Mouse (Mus musculus) lung, postnatal 4 days (tissue): ENCODE measurements around the gene Dmp1.

Experiments
- DNase-seq, 2 experiments: peaks; one replicate each; pipeline ENCODE4 v3.0.0; 2021

Gene Dmp1

DNA sequence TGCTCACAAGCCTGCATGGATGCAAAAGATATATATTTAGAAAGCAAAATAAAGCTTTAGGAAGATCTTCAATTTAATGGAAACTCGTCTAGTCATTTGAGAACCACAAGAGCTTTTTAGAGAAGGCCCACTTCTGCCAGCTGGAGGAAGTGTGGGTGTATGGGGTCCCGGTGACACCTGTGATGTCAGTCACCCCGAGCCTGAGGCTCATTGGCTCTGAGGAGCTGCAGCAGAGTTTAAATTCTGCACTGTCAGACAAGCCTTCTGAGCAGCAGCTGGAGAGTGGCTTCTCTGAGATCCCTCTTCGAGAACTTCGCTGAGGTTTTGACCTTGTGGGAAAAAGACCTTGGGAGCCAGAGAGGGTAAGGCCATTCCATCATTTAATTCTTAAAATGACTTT is at the start of gene Dmp1:
Dmp1 (plus strand) TSS at position 263 of the 400 bp plus-strand sequence.
- no peak for DNase-seq

DNA sequence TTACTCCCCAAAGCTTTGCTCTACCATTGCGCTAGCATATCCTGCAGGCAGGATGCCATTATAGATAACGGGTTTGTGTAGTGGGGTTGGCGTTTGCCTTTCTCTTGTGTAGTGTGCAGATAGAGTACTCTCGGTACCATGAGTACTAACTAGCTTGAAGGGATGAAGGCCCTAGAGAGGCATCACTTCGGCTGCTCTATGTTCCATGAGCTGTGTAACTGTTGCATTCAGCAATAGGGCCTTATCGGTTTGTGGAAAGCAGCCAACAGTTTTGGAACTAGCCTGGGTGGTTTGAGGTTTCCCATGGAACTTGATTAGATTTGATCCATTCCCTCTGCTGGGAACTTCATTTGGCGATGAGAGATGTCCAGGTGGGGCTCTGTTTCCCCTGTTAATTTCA is 44.7 kb upstream of the Dmp1 start:
- DNase-seq: no peak

- no peak for DNase-seq
Measured at GRCm38 (mm10) chr5:104158332-104159052, 43.9 kb upstream of the Dmp1 start.

DNA sequence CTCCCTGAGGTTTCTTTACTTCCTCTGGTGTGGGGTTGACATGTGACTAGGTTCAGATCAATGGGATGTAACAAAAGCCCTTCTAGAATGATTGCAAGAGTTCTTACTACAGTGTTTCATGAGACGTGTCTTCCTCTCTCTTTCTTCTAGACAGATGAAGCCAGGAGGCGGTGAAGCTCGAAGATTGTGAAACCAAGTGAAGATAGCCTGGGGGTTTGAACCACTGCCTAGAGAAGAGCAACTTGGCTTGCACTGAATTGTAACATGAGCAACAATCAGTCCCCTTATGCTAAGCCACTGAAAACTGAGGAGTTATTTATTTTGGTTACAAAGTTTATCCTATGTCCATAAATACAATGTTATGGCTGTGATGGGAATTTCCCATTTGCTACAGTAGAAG is 41.8 kb upstream of the Dmp1 start:
- DNase-seq: no peak

GRCm38 (mm10) chr5:104161390-104161789 is 41.0 kb upstream of the Dmp1 start:
- peak in 1 of 2 experiments; percentile 37 for DNase-seq

- DNase-seq: no peak
Measured at GRCm38 (mm10) chr5:104163536-104163935, 38.9 kb upstream of the Dmp1 start.

- DNase-seq: no peak
Measured at GRCm38 (mm10) chr5:104170412-104170811, 32.0 kb upstream of the Dmp1 start, which contains the start of gene Dspp. TSS of gene Dspp (plus strand) at chr5:104170712.

GRCm38 (mm10) chr5:104173094-104173493 is 29.3 kb upstream of the Dmp1 start:
- no peak for DNase-seq

GRCm38 (mm10) chr5:104183743-104184142 is 18.7 kb upstream of the Dmp1 start:
- DNase-seq: no peak

GRCm38 (mm10) chr5:104187281-104187680 is 15.1 kb upstream of the Dmp1 start:
- no peak for DNase-seq

GRCm38 (mm10) chr5:104195086-104195485 is 7.3 kb upstream of the Dmp1 start:
- DNase-seq: no peak

- DNase-seq: no peak
Measured at GRCm38 (mm10) chr5:104201153-104201950, 1.1 kb upstream of the Dmp1 start.

DNA sequence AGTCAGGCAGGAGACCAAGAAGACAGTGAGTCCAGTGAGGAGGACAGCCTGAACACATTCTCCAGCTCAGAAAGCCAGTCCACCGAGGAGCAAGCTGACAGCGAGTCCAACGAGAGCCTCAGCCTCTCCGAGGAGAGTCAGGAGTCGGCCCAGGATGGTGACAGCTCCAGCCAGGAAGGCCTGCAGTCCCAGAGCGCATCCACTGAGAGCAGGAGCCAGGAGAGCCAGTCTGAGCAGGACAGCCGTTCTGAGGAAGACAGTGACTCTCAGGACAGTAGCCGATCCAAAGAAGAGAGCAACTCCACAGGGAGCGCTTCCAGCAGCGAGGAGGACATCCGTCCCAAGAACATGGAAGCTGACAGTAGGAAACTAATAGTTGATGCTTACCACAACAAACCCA is 10.1 kb downstream of the Dmp1 start:
- DNase-seq: no peak

- peak in 1 of 2 experiments; percentile 24 for DNase-seq
Measured at GRCm38 (mm10) chr5:104218926-104219325, 16.5 kb downstream of the Dmp1 start.

DNA sequence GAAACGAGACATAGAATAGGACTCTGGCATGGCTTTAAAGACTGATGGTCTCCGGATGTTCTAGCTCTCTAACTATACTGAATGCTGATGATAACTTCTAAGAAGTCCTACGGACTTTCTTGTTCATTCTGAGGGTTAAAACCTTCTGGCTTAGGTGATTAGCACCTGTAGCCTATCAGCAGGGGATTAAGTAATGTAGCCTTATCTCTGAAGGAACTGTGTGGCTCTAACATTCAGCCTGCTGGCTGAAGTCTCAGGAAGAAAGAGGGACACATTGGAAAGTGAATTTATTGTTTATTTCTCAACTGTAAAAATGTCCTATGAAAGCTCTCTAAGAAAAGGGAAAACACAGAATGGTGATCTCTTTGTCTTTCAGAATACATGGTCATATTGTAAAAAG is 21.9 kb downstream of the Dmp1 start:
- no peak for DNase-seq

DNA sequence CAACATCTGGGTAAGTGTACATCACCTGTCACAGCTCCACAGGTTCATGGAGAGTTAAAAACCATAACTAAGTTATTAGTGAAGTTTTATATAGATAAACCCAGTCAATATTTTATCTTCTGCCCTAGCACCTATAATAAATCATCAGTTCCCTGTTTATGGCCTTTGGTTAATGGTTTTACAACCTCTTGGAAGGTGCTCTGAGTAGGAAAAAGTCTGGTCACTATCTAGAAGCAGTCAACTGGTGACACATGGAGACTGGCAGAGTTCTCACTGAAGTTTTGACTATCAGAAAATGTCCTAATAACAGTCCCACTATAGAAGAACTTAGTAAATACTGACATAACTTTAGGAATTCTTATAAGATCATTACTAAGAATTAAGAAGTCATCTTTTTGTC is 22.3 kb downstream of the Dmp1 start:
- DNase-seq: no peak

GRCm38 (mm10) chr5:104228497-104228896 is 26.1 kb downstream of the Dmp1 start:
- DNase-seq: no peak

DNA sequence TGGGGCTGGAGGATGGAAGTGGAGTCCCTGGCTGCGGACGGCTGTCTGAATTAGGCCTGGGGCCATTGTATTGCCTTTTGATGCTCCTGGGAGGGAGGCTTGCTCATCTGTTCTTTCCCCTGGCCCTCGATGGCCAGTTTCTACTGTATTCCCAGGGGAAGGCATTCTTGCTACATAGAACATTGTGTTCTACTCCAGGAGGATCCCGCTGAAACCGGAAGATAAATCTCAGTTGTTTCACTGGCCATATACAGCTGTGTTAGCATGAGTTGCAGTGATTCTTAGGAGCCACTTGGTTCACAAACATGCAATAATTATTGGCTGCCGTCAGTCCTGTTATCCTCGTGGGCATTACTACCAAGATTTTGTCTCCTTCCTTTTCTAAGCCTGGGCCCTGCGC is 34.3 kb downstream of the Dmp1 start:
- DNase-seq: no peak

- peak; percentile 10 to 56 for DNase-seq
Measured at GRCm38 (mm10) chr5:104239674-104240378, 37.4 kb downstream of the Dmp1 start.

- DNase-seq: no peak
Measured at GRCm38 (mm10) chr5:104244261-104244660, 41.8 kb downstream of the Dmp1 start.

DNA sequence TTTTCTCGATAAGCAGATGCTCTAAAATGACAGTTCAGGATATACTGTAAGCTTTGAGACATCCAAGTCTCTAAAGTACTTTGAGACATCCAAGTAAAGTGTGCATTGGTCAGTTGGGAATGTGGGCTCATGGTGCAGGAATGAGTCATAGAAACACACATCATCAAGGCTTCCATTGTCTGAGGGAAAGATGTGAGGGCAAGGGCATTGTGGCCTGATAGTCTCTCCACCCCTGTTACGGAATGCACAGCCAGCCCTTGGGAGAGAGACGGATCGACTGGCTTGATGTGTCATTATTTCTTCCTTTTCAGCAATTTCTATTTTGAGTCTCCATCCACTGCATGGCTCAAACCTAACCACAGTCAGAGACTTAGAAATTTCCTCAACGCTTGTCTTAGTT is 49.4 kb downstream of the Dmp1 start:
- no peak for DNase-seq

GRCm38 (mm10) chr5:104256585-104256984 is 54.2 kb downstream of the Dmp1 start:
- no peak for DNase-seq

GRCm38 (mm10) chr5:104261908-104262461 is 59.6 kb downstream of the Dmp1 start:
- peak; percentile 5 to 27 for DNase-seq
